Mouse (Mus musculus) myocyte (in vitro differentiated cells): ENCODE measurements at regions not wholly inside any gene's neighbourhood (a gene's known extent, or its start where the extent isn't known, plus 50 kb on each side); places are given as distances from the start of the nearest gene placed in this dataset.

Source experiments
- H3K27me3 ChIP-seq: one replicate; pipeline ENCODE4 v1.6.1; 2011; ENCODE audit not compliant: control insufficient read depth, insufficient read depth, insufficient read length
- H3K36me3 ChIP-seq: one replicate; pipeline ENCODE4 v1.6.1; 2011; ENCODE audit not compliant: control insufficient read depth, insufficient read depth
- H3K4me2 ChIP-seq: one replicate; pipeline ENCODE4 v1.6.1; 2011; ENCODE audit warnings: low read depth, control low read depth
- H3K4me3 ChIP-seq: one replicate; pipeline ENCODE4 v1.5.1; 2011; ENCODE audit warnings: mild to moderate bottlenecking, control low read depth, moderate library complexity
- H3K79me2 ChIP-seq: one replicate; pipeline ENCODE4 v1.6.1; 2011; ENCODE audit not compliant: control insufficient read depth, insufficient read depth
- H3ac ChIP-seq: one replicate; pipeline ENCODE4 v1.6.1; 2011; ENCODE audit not compliant: control insufficient read depth, insufficient read length
- CEBPB ChIP-seq: IDR thresholded peaks from 2 replicates; pipeline ENCODE4 v1.6.1; 2011; ENCODE audit warnings: mild to moderate bottlenecking, moderate library complexity; ENCODE audit not compliant: poor library complexity, insufficient read depth, severe bottlenecking
- E2F4 ChIP-seq: IDR thresholded peaks from one replicate; pipeline ENCODE4 v1.6.1; 2011; ENCODE audit warnings: mild to moderate bottlenecking, control low read depth, moderate library complexity; ENCODE audit not compliant: insufficient read depth
- MAX ChIP-seq: IDR thresholded peaks from one replicate; pipeline ENCODE4 v1.6.1; 2011; ENCODE audit warnings: low read depth, mild to moderate bottlenecking, control low read depth
- MYOD1 ChIP-seq, 3 experiments: IDR thresholded peaks; one replicate each; pipeline ENCODE4 v1.6.1; 2011; ENCODE audit warnings: control low read depth in 2 of 3, low read depth in 2 of 3, mild to moderate bottlenecking in 2 of 3, moderate library complexity in 1 of 3; ENCODE audit not compliant: insufficient read length in 2 of 3, control insufficient read depth in 1 of 3
- MYOG ChIP-seq, 3 experiments: IDR thresholded peaks; one replicate each; pipeline ENCODE4 v1.6.1; 2011; ENCODE audit warnings: control low read depth in 2 of 3, low read depth in 2 of 3, mild to moderate bottlenecking in 2 of 3; ENCODE audit not compliant: insufficient read length in 2 of 3, control insufficient read depth in 1 of 3, insufficient read depth in 1 of 3
- POLR2A ChIP-seq: IDR thresholded peaks from one replicate; pipeline ENCODE4 v1.6.1; 2011; ENCODE audit warnings: low read depth, mild to moderate bottlenecking, control low read depth, moderate library complexity; ENCODE audit not compliant: insufficient read length
- POLR2AphosphoS2 ChIP-seq: IDR thresholded peaks from one replicate; pipeline ENCODE4 v1.6.1; 2011; ENCODE audit warnings: low read depth, control low read depth; ENCODE audit not compliant: insufficient read length
- REST ChIP-seq: IDR thresholded peaks from one replicate; pipeline ENCODE4 v1.6.1; 2011; ENCODE audit warnings: mild to moderate bottlenecking, control low read depth, moderate library complexity; ENCODE audit not compliant: insufficient read depth, insufficient read length
- SRF ChIP-seq: IDR thresholded peaks from one replicate; pipeline ENCODE4 v1.6.1; 2011; ENCODE audit warnings: low read depth; ENCODE audit not compliant: control insufficient read depth, insufficient read length
- TCF12 ChIP-seq: IDR thresholded peaks from one replicate; pipeline ENCODE4 v1.6.1; 2011; ENCODE audit warnings: mild to moderate bottlenecking, control low read depth; ENCODE audit not compliant: poor library complexity, insufficient read depth, severe bottlenecking
- TCF3 ChIP-seq: IDR thresholded peaks from one replicate; pipeline ENCODE4 v1.6.1; 2011; ENCODE audit warnings: low read depth, control low read depth; ENCODE audit not compliant: insufficient read length
- USF1 ChIP-seq: IDR thresholded peaks from one replicate; pipeline ENCODE4 v1.6.1; 2011; ENCODE audit warnings: low read depth, mild to moderate bottlenecking, control low read depth, moderate library complexity

DNA sequence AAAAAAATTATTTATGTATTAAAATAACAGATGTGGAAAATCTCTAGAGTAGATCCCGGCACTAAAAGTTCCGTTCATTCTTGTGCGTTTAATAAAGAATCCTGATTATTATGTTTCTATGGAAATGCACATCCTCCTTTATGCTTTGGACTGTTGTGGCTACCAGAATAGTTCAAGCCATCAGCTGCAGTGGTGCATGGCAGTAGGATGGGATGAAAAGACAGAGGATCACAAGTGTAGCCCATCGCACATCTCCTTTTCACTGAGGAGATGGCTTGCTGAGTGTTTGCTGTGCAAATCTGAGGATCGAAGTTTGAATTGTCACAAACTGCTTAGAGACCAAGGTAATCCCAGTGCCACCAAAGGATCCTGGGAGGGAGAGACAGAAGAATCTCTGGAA lies 121.0 kb downstream of the Fam198b start:
- no peaks in the 10 kb centered on the region for H3K36me3 ChIP-seq
- H3ac ChIP-seq: no peak overlapping the region
- no peak overlapping the region for H3K4me2 ChIP-seq
- no peaks in the 10 kb centered on the region for H3K27me3 ChIP-seq
- no peaks in the 10 kb centered on the region for H3K79me2 ChIP-seq
- H3K4me3 ChIP-seq: no peak overlapping the region
- no peak for TF ChIP-seq MYOD1 (IDR thresholded peaks at IDR 0.05; ENCODE audit: control insufficient read depth in 1 of 3, insufficient read length in 2 of 3, low read depth in 2 of 3)
- no peak for TF ChIP-seq TCF12
- no peak for TF ChIP-seq CEBPB
- no peak for TF ChIP-seq POLR2AphosphoS2
- TF ChIP-seq MYOG (IDR thresholded peaks at IDR 0.05; ENCODE audit: control insufficient read depth in 1 of 3, insufficient read depth in 1 of 3, insufficient read length in 2 of 3, low read depth in 2 of 3): no peak
- TF ChIP-seq E2F4: no peak
- no peak for TF ChIP-seq MAX
- no peak for TF ChIP-seq TCF3
- no peak for TF ChIP-seq REST
- no peak for TF ChIP-seq POLR2A
- no peak for TF ChIP-seq SRF
- TF ChIP-seq USF1: no peak

DNA sequence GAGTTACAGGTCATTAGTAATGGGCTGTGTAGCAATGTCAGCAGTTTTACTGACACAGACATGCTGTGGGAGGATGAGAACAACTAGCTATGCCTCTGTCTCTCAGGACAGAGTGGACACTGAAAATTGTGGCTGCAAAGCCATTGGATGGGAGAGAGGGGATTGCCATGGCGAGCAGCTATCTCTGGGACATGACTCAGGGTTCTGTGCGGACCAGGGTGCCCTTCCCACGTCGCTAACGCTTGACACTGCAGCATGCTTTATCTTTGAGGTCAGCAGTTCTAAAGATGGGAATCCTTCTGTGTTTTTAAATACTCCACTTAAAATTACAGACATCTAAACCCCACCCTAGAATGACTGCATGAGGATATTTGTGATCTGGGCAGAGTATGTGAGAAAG lies 121.9 kb downstream of the Fam198b start:
- Histone ChIP-seq H3K36me3 (no peaks in the 10 kb centered on the region), H3K27me3 (no peaks in the 10 kb centered on the region), H3K4me3 (no peak overlapping the region), H3K79me2 (no peaks in the 10 kb centered on the region), H3ac (no peak overlapping the region), H3K4me2 (peak overlapping the region; percentile 27)
- TF ChIP-seq POLR2A (no peak), CEBPB (no peak), MYOD1 (IDR thresholded peaks at IDR 0.05; ENCODE audit: control insufficient read depth in 1 of 3, insufficient read length in 2 of 3, low read depth in 2 of 3) (no peak), POLR2AphosphoS2 (no peak), TCF12 (no peak), MAX (no peak), SRF (no peak), TCF3 (no peak), E2F4 (no peak), REST (no peak)

DNA sequence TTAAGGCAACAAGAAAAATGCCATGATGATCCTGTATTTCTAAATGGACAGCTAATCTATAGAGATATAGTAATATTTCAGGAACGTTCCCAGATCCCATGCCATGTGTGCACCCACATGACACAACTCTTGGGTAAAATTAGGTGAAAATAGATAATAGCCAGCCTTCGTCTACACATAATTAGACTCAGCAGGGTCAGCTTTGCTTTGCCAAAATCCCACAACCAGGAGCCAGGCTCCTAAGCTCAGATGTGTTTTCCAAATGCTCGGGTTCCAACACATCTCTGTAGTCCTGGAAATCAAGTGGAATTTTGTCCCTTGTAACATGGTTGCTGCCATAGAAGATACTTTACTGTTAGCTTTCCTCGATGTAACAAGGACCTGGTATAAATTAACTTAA lies 122.7 kb downstream of the Fam198b start:
- Histone ChIP-seq H3K4me3 (no peak overlapping the region), H3K79me2 (no peaks in the 10 kb centered on the region), H3K27me3 (no peaks in the 10 kb centered on the region), H3K36me3 (no peaks in the 10 kb centered on the region), H3ac (no peak overlapping the region), H3K4me2 (no peak overlapping the region)
- TF ChIP-seq POLR2A (no peak), MYOG (IDR thresholded peaks at IDR 0.05; ENCODE audit: control insufficient read depth in 1 of 3, insufficient read depth in 1 of 3, insufficient read length in 2 of 3, low read depth in 2 of 3) (no peak), POLR2AphosphoS2 (no peak), MYOD1 (IDR thresholded peaks at IDR 0.05; ENCODE audit: control insufficient read depth in 1 of 3, insufficient read length in 2 of 3, low read depth in 2 of 3) (no peak), TCF12 (no peak), CEBPB (no peak), USF1 (no peak), TCF3 (no peak), REST (no peak), SRF (no peak), MAX (no peak), E2F4 (no peak)

DNA sequence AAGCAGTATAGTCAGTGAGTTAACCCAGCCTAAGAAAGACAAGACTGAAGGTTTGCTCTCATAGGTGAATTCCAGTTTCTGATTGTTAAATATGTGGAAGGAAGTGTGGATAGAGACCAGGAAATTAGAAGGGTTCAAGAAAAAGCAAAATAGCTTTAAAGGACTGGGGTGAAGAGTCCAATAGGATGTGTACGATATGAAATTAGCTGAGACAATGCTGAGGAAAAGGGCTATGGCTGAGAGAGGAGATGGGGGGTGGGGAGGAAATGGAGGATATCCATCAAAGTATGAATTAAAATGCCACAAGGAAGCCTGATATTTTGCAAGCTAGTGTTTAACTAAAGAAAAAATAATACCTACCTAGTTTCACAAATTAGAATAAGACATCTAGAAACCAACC lies 124.9 kb downstream of the Fam198b start:
- TF ChIP-seq MYOD1 (IDR thresholded peaks at IDR 0.05; ENCODE audit: control insufficient read depth in 1 of 3, insufficient read length in 2 of 3, low read depth in 2 of 3) (no peak), SRF (no peak), E2F4 (no peak), REST (no peak)
- Histone ChIP-seq H3K36me3 (no peaks in the 10 kb centered on the region), H3K4me3 (no peak overlapping the region), H3K27me3 (no peaks in the 10 kb centered on the region), H3ac (no peak overlapping the region), H3K79me2 (no peaks in the 10 kb centered on the region), H3K4me2 (no peak overlapping the region)

DNA sequence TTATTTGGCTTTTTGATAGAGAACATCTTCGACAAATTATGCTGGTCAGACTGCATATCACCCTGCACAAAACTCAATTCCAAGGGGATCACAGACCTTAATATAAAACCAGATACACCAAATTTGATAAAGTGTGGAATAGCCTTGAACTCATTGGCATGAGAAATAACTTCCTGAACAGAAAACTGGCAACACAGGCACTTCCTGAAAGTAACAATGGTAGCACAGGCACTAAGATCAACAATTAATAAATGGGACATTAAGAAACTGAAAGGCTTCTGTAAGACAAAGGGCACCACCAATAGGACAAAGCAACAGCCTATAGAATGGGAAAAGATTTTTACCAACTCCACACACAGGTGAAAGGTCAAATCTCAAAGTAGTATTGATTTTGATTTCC lies 141.5 kb downstream of the Fam198b start:
- Histone ChIP-seq H3K4me2 (no peak overlapping the region), H3K36me3 (no peaks in the 10 kb centered on the region), H3K79me2 (no peaks in the 10 kb centered on the region), H3ac (no peak overlapping the region), H3K27me3 (no peaks in the 10 kb centered on the region), H3K4me3 (no peak overlapping the region)
- TF ChIP-seq POLR2A: no peak
- TF ChIP-seq SRF: no peak
- no peak for TF ChIP-seq CEBPB
- no peak for TF ChIP-seq REST
- no peak for TF ChIP-seq MYOD1 (IDR thresholded peaks at IDR 0.05; ENCODE audit: control insufficient read depth in 1 of 3, insufficient read length in 2 of 3, low read depth in 2 of 3)
- TF ChIP-seq POLR2AphosphoS2: no peak
- TF ChIP-seq TCF3: no peak
- TF ChIP-seq USF1: no peak
- TF ChIP-seq E2F4: no peak
- TF ChIP-seq MYOG (IDR thresholded peaks at IDR 0.05; ENCODE audit: control insufficient read depth in 1 of 3, insufficient read depth in 1 of 3, insufficient read length in 2 of 3, low read depth in 2 of 3): no peak
- no peak for TF ChIP-seq MAX
- TF ChIP-seq TCF12: no peak
